Comparison of ENCODE assay signal across 1 mouse cellular context in the genomic region with DNA sequence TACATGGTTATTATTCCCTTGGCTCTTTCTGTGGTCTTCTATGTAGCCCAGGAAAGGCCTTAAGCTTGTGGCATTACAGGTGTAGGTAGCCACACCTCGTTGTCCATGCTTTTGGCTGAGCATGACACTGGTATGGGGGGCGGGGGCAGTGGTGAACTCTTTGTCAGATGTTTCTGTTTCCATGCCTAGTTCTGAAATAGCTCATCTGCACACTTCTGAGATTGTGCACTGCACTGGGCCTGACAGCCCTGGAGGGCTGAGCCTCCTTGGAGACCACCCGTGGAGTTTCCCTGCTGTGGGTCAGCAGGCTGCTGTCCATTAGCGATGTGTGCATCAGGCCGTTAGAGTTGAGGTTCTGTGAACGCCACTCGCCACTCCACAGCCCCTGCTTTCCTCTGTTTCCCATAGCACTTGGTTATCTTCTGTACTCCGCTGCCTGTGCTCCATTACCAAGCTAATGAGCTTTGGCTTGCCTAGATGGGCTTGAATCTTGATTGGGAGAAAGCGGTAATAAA.
A peak's percentile ranks its signal among the peaks of the same experiment; 100 is the strongest.
TF ChIP-seq lines count a peak whose summit lies in the region.

No protein-coding gene starts in this region.

TF ChIP-seq in CH12.LX, 34 proteins besides CTCF, POLR2A, EP300 and RAD21 (continued from another document):
- TF ChIP-seq TCF12 (IDR thresholded peaks at IDR 0.05; ENCODE audit: low read depth, low read length) (0 out of 2 replicates have a peak, but pooled peaks have one; percentile 19), PAX5 (IDR thresholded peaks at IDR 0.05; ENCODE audit: low read length) (no peak), BHLHE40 (IDR thresholded peaks at IDR 0.05; ENCODE audit: low read depth, low read length) (peak; percentile 67), RCOR1 (conservative IDR thresholded peaks at IDR 0.05; ENCODE audit: low read depth, low read length) (no peak), ELF1 (IDR thresholded peaks at IDR 0.05; ENCODE audit: low read depth, low read length) (no peak), MXI1 (IDR thresholded peaks at IDR 0.05; ENCODE audit: low read depth, low read length) (peak; percentile 25; the same call in 1 of the 2 replicates)
